Mouse (Mus musculus): ENCODE measurements around the gene Nlrc5.

DNA sequence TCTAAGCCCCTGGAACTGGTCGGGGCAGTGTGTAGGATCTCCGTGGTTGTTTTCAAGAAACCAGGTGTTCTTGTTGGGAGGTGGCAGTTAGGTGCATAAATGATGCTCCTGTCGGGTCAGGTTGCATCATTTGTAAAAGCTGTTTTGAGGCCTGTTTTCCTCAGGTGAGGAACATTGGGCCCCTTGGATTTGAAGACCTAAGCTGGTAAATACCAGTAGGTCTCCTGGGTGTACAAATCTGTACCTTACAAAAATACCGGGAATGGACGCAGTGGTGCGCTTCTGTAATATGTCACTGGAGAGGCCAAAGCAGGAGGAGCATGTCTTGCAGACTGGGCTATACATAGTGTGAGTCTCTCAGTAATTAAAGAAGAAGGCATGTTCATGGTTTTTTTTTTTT is 46.4 kb upstream of the Nlrc5 start:
- TF ChIP-seq CTCF (IDR thresholded peaks at IDR 0.05; ENCODE audit: extremely low read depth, insufficient read length, insufficient replicate concordance, low read depth, low read length) (peak; percentile 0; the same call in 1 of the 2 replicates), POLR2A (IDR thresholded peaks at IDR 0.05; ENCODE audit: low read depth, low read length) (no peak)

Data from small intestine, adult 2 months (tissue).